Mouse (Mus musculus): Measurements from ENCODE around the gene Tbc1d10c.

Gene Tbc1d10c

GRCm38 (mm10) chr19:4156771-4157170 is 34.3 kb downstream of the Tbc1d10c start:
- DNase-seq: peak; percentile 91

DNA sequence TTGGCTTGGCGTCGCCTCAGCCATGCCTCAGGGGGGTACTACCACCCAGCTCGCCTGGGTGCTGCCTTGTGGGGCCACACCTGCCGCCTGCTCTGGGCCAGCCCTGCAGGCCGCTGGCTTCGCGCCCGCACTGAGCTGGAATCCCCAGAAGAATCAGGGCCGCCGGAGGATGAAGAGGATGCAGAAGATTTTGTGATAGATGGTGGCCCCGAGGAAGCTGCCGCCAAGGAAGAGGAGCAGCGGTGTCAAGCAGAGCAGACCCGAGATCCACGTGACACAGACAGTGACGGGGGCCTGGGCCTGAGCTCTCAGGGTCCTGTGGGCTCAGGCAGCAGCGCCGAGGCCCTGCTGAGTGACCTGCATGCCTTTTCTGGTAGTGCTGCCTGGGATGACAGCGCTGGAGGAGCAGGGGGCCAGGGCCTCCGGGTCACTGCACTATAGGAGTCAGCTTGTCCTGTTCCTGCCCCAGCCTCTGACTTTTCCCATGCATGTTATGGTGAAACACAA is 35.0 kb downstream of the Tbc1d10c start:
- peak; percentile 89 for DNase-seq

- DNase-seq: no peak
Observed at GRCm38 (mm10) chr19:4155223-4156072, 35.6 kb downstream of the Tbc1d10c start.

DNA sequence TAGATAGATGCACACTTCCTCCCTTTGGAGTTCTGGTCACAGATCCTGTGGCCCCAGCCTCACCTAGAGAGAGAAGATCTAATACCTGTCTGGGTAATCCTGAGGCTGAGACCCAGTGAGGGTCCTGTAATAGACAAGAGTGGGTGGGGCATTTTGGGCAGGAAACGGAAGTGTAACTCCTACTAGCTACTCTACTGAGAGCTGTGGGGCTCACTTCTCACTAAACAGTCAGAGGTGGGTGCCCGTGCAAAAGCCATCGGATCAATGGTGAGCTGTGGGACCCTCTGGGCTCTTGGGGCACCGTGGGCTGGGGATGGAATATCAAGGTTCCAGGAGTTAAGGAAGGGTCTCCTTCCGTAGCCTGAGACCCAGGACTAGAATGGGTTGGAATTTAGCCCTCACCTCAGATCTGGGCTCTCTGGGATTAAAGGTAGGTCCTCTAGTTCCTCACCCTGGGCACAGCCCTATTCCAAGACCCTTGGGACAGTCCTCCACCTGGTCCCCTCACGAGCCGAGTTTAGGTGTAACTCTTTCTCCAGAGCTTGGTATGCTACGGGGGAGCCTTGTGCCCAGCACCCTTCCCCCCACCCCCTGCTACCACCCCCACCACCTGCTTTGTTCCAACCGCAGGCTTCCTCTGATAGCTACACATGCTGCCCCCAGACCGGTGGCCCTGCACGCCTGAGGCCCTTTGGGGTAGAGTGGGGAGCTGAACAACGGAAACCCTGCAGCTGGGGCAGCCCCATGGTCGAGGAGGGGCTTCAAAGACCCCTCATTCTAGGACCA is 36.5 kb downstream of the Tbc1d10c start:
- DNase-seq: peak; percentile 95

DNA sequence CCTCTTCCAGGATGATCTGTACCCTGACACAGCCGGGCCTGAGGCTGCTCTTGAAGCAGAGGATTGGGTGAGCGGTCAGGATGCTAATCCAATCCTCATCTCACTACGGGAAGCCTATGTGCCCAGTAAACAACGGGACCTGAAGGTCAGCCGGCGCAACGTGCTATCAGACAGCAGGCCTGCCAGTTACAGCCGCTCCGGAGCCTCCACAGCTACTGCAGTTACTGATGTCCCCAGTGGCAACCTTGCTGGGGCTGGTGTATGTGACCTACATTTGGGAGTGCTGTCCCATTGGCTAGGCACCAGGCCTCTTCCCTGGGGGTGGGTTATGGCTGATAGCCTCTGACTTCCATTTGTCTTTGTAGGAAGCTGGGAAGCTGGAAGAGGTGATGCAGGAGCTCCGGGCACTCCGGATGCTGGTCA is 37.8 kb downstream of the Tbc1d10c start, which contains the start of gene Ptprcap:
Ptprcap (plus strand) TSS at position 373 of the 423 bp plus-strand sequence.
- DNase-seq: peak; percentile 96

- peak; percentile 92 for DNase-seq
Observed at GRCm38 (mm10) chr19:4152445-4153231, 38.4 kb downstream of the Tbc1d10c start.

GRCm38 (mm10) chr19:4151898-4152297 is 39.2 kb downstream of the Tbc1d10c start:
- no peak for DNase-seq

DNA sequence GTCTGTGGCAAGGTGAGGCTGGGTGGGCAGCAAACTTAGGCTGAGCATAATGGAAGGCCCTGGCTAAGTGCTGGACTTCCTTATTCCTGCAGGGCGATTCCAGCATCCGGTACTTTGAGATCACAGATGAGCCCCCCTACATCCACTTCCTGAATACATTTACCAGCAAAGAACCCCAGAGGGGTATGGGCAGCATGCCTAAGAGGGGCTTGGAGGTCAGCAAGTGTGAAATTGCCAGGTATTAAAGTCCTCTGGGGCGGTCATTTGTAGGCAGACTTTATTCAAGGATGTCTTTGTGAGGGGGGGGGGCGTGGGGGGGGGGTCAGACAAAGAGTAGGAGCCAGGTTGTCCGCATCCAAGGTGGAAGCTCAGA is 39.6 kb downstream of the Tbc1d10c start:
- peak; percentile 91 for DNase-seq

- peak; percentile 92 for DNase-seq
Observed at GRCm38 (mm10) chr19:4150567-4151487, 40.3 kb downstream of the Tbc1d10c start.

DNA sequence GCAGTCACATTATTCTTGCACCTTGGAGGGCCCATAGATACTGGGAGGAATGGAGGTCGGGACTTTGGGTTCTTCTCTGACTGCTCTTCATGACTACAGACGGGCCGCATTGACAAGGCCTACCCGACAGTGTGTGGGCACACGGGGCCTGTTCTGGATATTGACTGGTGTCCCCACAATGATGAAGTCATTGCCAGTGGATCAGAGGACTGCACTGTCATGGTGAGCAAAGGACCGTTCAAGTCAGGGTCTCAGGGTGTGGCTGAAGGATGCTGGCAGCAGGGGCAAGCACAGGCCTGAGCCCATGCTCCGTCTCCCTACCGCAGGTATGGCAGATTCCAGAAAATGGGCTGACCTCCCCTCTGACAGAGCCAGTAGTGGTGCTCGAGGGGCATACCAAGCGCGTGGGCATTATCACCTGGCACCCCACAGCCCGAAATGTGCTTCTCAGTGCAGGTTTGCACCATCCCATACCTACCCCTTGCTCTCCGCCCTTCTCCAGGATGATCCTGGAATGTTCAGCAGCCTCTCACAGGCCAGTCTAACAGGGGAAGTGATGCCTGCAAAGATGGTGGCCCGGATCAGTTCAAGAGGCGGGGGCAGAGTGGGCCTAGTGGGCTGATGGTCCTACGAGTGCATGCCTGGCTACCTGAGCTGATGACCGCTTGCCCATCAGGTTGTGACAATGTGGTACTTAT is 41.2 kb downstream of the Tbc1d10c start:
- peak; percentile 94 for DNase-seq

GRCm38 (mm10) chr19:4149283-4149682 is 41.8 kb downstream of the Tbc1d10c start:
- DNase-seq: peak; percentile 95

DNA sequence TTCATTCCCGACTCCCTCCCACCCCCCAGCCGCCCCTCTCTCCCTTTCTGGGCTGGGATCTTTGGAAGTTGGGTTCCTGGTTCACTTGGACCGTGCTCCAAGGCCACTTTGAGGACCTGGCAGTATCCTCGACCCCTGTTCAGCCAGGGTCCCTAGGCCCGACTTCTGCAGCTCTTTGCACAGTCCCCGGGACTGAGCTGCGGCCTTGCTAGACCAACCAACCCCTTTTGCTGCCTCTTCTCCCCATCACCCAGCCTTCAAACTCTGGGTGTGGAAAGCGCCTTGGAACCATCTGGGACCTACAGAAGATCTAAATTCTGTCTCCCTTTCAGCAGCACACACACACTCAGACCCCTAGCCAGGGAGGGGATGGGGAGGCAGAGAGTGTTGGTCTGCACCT is 42.3 kb downstream of the Tbc1d10c start:
- DNase-seq: no peak

DNA sequence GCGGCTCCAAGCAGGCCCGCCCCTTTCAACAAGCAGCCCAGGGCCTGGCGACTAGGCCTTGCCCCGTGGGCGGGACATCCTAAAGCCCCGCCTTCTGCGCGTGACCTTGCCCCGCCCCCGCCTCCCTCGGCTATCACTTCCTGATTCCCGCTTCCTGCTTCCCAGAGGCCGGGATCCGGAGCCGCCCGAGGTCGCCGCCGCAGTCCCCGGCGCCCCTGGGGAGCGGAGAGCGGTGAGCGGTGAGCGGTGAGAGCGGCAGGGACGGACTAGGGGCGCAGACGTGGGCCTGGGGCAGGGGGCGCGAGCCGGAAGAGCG is 42.6 kb downstream of the Tbc1d10c start, which contains the start of gene Coro1b:
Coro1b (plus strand) TSS at position 129 of the 316 bp plus-strand sequence.
- peak; percentile 100 for DNase-seq

DNA sequence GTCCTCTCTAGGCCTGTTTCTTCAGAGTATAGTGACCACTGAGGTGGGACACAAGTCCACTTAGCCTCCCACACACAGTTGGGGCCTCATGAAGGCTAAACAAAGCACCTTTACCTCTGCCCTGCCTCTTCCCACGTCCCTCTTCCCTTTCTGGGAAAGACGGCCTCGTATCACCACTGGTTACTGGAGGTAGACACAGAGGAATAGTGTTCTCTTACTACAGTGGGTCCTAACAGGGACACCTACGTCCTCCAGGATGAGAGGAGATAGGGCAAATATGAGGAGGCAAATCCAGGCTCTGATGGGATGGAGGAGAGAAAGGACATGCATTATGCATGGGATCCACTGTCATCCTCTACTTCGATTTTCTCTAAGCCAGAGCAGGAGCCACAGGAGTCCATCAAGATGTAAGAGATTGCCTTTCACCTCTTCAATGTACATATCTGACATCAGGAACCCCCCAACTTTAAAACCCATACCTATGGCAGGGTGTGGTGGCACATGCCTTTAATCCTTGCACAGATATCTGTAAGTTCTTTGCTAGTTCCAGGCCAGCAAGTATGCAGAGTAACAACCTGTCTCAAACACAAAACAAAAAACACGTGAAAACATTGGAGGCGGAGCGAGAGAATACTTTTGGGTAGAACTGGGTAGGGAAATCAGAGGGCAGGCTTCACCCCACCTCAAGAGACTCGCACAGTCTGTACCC is 43.1 kb downstream of the Tbc1d10c start:
- peak; percentile 94 for DNase-seq

- DNase-seq: peak; percentile 96
Observed at GRCm38 (mm10) chr19:4147022-4147405, 44.1 kb downstream of the Tbc1d10c start.

DNA sequence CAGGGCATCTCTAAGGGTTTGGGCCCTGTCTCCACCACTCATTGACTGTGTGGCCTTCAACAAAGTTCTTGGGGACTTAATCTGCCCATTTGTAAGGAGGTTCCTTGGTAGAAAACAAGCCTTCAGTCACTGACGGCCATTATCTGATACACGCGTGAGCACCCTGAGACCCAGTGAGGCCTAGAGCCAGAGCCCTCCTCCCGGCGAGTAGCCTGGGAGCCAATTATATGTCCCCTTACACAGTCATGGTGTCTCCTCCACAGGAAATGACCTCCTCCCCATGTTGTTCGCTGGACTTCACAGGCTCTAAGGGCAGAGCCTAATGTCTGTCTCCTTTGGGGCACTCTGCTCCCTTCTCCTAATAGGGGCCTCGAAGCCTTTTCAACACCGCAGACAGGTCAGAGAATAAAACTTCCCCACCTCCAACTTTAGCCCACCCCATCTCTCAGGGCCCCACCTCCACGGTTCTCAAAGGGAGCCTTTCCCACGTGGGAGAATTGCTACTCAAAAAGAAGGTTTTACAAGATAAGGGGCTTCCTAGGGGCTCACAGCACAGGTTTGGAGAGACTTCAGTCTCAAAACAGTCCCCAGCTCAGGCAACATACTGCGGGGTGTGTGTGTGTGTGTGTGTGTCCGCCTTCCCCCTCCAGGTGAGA is 44.6 kb downstream of the Tbc1d10c start:
- peak; percentile 91 for DNase-seq

GRCm38 (mm10) chr19:4145936-4146335 is 45.1 kb downstream of the Tbc1d10c start:
- DNase-seq: peak; percentile 89

GRCm38 (mm10) chr19:4144550-4145498 is 46.3 kb downstream of the Tbc1d10c start:
- DNase-seq: peak; percentile 98

Data from heart, adult 11 months (tissue).